Mouse (Mus musculus) frontal cortex, postnatal 25 days (tissue): ENCODE results near the gene Rnf214.
A peak's percentile ranks its signal among the peaks of the same experiment; 100 is the strongest.
"Not testable (repeated sequence)": the region's sequence is repeated elsewhere in the genome, so short reads cannot be mapped to it uniquely, and the experiment has no call there.

Experiments
- DNase-seq, 2 experiments: peaks; one replicate each; pipeline ENCODE4 v3.0.0; 2022; ENCODE audit warnings: low spot score in 2 of 2

The Rnf214 gene

GRCm38 (mm10) chr9:45850528-45851155, 56.1 kb downstream of the Rnf214 start:
- no peak for DNase-seq

- DNase-seq = peak in 1 of 2 experiments; percentile 46
These were observed 56.9 kb downstream of the Rnf214 start for GRCm38 (mm10) chr9:45849528-45850408.

DNA sequence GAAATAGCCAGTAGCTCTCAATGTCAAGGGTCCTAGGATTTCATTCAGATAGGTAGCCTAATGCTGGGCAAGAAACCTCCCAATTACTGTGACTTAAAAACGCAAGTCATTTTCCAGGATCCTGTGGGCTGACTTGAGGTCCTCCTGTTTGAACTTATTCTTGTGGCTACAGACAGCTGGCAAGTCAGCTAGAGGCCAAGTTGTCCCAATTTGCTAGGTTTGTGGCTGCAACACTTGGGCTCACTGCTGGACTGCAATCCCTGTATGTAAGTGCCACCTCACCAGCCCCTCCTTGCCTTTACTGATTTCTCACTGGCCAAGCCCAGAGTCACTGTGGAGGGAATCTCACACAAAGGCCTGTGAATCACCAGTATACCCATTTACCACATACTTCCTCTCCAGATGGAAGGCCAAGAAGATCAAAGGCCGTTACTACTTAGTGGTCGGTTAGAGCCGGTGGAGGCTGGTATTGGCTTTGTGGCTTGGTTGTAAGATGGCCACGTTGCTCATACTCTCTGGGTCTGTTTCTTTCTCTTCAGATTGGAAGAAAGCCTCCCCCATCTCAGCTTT, 59.7 kb downstream of the Rnf214 start:
- no peak for DNase-seq

GRCm38 (mm10) chr9:45846176-45846575, 60.5 kb downstream of the Rnf214 start:
- DNase-seq = not testable (repeated sequence)

GRCm38 (mm10) chr9:45845541-45845940, 61.2 kb downstream of the Rnf214 start:
- no peak for DNase-seq

GRCm38 (mm10) chr9:45843780-45844179, 62.9 kb downstream of the Rnf214 start:
- DNase-seq = no peak

GRCm38 (mm10) chr9:45843007-45843406, 63.7 kb downstream of the Rnf214 start:
- DNase-seq = no peak

DNA sequence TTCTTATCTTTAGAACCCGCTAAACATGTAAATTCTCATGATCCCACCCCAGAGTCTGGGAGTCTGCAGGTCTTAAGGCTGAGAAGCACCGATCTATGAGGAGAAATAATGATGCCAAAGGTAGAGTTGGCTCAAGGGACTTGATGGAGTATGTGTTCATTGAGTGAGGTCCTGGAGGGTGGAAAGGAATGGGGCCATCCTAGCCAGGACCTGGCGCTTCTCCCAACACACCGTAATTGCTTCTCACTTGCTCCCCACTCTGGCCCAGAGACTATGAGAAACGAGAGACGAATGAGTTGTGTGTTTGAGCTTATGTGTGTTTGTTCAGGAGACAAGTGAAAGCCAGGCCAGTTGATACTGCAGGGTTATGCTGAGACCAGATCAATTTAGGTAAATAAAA, 65.3 kb downstream of the Rnf214 start:
- DNase-seq = no peak

DNA sequence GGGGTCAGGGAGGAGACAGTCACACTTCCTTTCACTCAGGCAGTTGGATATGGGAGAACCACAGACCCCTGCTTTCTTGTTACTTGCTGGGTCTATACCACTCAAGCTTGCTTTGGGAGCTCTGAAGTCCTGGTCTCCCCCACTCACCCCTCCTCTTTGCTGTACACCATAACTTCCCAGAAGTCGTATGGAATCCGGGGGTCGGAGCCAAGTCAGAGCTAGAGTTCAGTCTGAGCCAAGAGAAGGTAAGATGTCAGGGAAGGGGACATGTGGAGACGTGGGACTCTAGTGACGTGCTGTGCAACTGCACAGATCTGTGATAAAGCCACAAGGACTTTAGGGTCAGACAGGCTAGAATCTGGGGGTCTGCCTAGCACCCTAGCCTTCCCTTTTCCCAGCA, 66.4 kb downstream of the Rnf214 start:
- DNase-seq = no peak

DNA sequence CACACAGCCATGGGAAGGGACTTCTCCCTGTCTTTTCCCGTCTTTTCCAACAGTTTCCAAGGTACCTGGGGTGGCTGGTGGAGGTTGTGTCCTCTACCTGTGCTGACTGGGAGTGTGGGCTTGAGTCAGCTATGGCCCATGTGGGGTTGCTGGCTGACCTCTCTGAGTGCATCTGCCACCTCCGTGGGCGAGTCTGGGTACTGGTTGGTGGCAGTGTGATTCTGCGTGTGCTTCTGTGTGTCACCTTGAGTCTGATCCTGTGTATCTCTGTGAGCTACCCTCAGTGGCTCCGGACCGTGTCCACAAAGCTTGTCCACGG, 66.8 kb downstream of the Rnf214 start:
- DNase-seq = no peak

DNA sequence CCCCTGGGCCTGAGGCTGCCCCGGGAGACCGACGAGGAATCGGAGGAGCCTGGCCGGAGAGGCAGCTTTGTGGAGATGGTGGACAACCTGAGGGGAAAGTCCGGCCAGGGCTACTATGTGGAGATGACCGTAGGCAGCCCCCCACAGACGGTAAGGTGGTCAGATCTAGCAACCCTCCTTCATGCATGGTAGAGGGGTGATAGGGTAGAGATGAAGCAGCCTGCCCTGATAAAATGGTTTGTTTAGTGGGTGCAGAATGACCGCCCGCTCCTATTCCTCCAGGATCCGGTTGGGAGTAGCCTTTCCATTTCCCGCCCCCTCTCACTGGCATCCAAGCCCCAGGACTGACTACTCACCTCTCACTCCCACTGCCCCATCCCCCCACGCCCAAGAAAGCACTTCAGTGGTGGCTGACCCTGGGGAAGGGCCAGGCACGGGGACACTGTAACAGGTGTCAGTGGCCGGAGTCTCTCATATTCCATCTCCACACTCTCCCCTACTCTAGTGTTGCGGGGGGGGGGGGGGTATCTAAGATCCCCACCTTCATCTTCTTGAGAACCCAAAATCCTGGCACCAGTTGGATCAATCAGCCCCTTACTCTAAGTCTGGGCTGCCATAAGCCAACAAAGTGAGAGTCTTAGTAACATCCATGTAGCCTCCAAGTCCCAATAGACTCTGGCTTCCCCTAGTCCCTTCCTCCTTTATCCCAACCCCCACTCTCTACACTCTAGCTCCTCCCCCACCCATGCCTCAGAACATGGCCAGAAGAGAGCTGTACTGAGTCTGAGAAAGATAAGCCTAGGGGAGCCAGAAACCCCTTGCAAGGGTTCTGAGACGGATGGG, 67.4 kb downstream of the Rnf214 start:
- no peak for DNase-seq

DNA sequence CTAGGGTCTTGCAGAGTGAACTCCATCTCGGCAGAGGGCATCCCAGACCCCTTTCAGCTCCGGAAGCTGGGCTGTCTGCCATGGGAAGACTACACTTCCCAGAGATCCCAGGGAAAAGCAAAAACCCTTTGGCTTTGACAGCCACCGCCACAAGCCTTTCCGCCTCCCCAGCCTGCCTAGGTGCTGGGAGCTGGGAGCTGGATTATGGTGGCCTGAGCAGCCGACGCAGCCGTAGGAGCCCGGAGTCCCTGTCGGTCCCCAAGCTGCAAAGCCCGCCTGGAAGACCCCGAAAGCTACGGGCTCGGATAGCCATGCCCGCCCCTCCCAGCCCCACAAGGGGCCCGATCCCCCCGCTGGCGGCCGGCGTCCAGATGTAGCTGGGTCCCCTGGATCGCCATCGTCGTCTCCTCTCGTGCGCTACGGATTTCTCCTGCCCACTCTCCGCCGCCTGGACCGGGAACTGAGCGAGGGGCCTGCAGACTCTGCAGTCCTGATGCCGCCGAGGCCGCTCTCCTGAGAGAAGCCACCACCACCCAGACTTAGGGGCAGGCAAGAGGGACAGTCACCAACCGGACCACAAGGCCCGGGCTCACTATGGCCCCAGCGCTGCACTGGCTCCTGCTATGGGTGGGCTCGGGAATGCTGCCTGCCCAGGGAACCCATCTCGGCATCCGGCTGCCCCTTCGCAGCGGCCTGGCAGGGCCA, 68.1 kb downstream of the Rnf214 start, which contains the start of gene Bace1:
TSS of gene Bace1 (plus strand) at position 147 of the 705 bp plus-strand sequence.
- DNase-seq = peak; percentile 78 to 82

DNA sequence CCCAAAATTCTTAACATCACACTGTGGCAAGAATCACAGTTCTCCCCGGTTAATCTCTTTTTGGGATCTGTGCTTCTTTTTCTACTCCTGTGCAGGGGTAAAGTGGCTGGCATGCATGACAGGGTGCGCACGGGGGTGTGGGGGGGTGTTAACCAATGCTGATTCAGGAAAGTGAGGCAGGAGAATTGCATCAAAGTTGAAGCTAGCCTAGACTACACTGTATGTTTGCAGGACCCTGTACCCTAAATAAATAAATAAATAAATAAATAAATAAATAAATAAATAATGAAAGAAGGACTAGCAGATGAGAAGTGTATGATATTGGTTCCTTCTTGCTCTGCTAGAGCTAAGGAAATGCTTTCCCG, 68.7 kb downstream of the Rnf214 start:
- DNase-seq = no peak

DNA sequence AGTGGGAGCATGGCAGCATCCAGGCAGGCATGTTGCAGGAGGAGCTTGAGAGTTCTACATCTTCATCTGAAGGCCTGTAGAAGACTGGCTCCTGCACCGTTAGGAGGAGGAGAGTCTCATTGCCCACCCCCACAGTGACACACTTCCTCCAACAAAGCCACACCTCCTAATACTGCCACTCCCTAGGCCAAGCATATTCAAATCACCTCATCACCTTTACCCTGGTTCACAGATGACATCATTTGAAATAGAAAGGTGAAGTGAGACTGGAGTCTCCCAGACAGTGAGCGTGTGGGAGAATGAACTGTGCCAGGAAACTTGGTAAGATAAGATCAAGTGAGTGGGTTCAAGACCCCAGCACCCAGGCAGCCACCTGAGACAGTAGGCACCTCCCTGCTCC, 73.2 kb downstream of the Rnf214 start:
- DNase-seq = no peak

DNA sequence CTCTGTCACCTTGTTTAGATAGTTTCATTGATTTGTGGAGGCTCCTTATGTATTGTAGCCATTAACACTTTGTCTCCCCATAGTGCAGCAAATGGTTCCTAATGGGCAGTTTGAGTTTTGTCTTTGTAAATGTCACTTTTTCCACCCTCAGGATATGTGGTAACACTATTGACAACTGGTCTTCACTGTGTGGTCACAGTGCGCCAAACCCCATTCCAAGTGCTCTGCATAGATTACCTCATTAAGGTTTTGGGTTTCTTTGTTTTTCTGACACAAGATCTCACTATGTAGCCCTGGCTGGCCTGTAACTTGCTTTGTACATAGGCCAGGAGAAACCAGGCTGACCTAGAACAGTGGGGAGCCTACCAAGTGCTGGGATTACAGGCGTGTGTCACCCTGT, 73.8 kb downstream of the Rnf214 start:
- DNase-seq = no peak

DNA sequence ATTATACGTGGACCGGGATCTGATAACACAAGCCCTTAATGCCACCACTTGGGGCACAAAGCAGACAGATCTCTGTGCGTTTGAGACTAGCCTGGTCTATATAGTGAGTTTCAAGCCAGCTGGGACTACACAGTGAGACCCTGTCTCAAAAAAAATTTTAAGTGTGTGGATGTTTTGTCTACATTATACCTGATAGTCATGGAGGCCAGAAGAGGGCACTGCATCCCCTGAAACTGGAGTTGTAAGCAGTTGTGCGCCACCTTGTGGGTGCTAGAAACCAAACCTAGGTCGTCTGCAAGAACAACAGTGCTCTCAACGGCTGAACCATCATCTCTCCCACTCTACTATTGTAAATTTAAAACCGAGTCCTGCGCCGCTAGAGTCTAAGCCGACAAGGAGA, 77.6 kb downstream of the Rnf214 start:
- DNase-seq = peak; percentile 44 to 52

GRCm38 (mm10) chr9:45828291-45828963, 78.3 kb downstream of the Rnf214 start, which contains the start of gene Cep164:
TSS of gene Cep164 (minus strand) at chr9:45828691.
- DNase-seq = peak; percentile 72 to 74

DNA sequence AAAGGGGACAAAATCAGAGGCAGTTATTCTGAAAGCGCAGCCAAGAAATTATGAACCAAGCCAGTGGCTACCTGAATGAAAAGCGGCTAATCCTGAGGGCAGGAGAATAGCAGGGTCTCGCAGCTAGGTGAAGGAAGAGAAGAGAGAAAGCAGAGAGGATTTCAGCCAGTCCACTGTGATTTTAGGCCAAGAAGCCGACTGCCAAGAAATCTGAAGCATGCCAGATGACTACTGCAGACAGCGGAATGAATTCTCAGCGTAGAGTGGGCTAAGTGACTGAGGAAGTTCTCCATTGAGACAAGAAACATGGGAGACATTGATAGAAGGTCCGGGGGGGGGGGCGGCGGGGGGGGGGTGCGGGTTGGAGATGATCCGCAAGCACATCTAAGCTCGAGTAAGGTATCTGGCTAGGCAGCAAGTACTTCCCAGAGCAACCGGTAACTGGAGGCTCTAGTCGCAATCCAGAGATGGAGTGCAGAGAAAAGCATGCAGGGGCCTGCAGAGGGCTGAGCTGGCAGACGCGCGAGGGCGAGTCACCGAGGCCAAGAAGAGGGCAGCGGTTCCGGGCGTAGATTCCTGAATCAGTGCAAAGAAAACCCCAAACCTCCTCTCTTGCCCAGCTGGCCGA, 78.9 kb downstream of the Rnf214 start:
- DNase-seq = no peak

DNA sequence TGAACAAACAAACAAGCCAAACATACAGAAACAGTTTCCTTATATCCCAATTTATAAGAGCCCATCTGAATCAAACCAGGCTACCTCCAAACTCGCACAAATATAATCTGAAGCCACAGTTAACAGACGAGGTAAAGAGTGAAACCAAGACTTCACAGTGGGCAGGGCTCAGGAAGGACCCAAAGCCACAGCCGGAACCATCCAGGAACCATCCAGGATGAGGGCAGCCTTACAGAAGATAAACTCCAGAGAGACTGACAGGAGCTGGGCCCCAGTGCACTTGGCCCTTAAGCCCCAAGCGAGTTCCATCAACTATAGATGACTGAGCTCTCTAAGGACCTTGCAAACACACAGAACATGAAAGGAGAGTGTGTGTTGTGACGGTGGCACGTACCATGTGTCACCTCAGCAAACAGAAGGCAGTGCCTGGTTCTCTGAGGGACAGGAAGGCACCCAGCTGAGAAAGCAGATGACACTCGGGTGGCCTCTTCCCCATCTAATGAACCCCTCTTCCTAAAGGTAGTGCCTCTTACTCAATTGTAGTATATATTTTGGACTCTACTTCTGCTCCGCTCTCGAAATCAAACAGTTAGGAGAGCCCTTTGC, 88.2 kb downstream of the Rnf214 start:
- DNase-seq = no peak

GRCm38 (mm10) chr9:45815525-45815924, 91.2 kb downstream of the Rnf214 start:
- no peak for DNase-seq
